Mouse (Mus musculus) monocyte, adult 2 months (primary cell): ENCODE results near the gene Daxx.

Experiments used
- DNase-seq, 2 experiments: peaks; one replicate each; pipeline ENCODE4 v3.0.0; 2022; ENCODE audit warnings: low spot score in 2 of 2, low read depth in 1 of 2

Daxx gene

DNA sequence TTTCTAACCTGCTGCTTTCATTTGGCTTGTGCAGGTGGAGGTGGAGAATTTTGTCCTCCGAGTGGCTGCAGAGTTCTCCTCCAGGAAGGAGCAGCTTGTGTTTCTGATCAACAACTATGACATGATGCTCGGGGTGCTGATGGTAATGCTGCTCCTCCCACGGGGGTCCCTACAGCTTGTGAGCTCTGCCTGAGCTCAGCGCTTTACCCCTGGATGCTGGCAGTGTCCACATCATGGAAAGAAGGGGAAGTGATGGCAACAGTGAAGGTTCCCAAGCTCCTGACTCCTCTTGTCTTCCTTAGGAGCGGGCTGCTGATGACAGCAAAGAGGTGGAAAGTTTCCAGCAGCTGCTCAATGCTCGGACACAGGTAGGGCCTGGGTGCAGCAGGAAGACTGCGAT lies 53.7 kb downstream of the Daxx start:
- no peak for DNase-seq
